Mouse (Mus musculus): Measurements from ENCODE around the gene B230104I21Rik. TPM values are rescaled to one million over a fixed set of nuclear protein-coding genes. Genes with fewer than 3 reads are reported as not detected.

B230104I21Rik gene
- total and polyA plus RNA-seq, 3 experiments = not detected

GRCm38 (mm10) chr4:154378876-154379275, 42.9 kb downstream of the B230104I21Rik start:
- H3K36me3 ChIP-seq (ENCODE audit: control insufficient read depth, insufficient read depth, low read length) = no peaks in the 10 kb centered on the region
- H3K9ac ChIP-seq (ENCODE audit: low read depth, low read length) = no peak overlapping the region
- intact Hi-C loops (cut with DNase I) = no loop called here
- 87% methylated on average over 2 of the region's 2 CpGs for WGBS
- no peak overlapping the region for H3K4me3 ChIP-seq
- no peak for TF ChIP-seq POLR2A (IDR thresholded peaks at IDR 0.05; ENCODE audit: insufficient read depth, low read depth, low read length)
- no peak for TF ChIP-seq CTCF (IDR thresholded peaks at IDR 0.05)
- TF ChIP-seq EP300 (IDR thresholded peaks at IDR 0.05; ENCODE audit: insufficient read depth, low read depth, low read length) = no peak
- no peak for DNase-seq
- H3K79me2 ChIP-seq (replicated peaks; ENCODE audit: control insufficient read depth, insufficient read depth, low read length) = no peaks in the 10 kb centered on the region
- H3K27ac ChIP-seq = no peak overlapping the region
- H3K4me1 ChIP-seq (ENCODE audit: control insufficient read depth, insufficient read depth, low read length) = no peaks in the 10 kb centered on the region
- H3K27me3 ChIP-seq (ENCODE audit: control insufficient read depth, insufficient read depth, low read length) = no peaks in the 10 kb centered on the region

- Histone ChIP-seq H3K4me1 (ENCODE audit: control insufficient read depth, insufficient read depth, low read length) (no peaks in the 10 kb centered on the region), H3K27ac (no peak overlapping the region), H3K9ac (ENCODE audit: low read depth, low read length) (no peak overlapping the region), H3K4me3 (no peak overlapping the region), H3K79me2 (replicated peaks; ENCODE audit: control insufficient read depth, insufficient read depth, low read length) (no peaks in the 10 kb centered on the region), H3K27me3 (ENCODE audit: control insufficient read depth, insufficient read depth, low read length) (no peaks in the 10 kb centered on the region), H3K36me3 (ENCODE audit: control insufficient read depth, insufficient read depth, low read length) (no peaks in the 10 kb centered on the region)
- intact Hi-C loops (cut with DNase I) = no loop called here
- DNase-seq = no peak
- WGBS = 56% methylated on average over 8 of the region's 8 CpGs
- no peak for TF ChIP-seq CTCF (IDR thresholded peaks at IDR 0.05)
- TF ChIP-seq EP300 (IDR thresholded peaks at IDR 0.05; ENCODE audit: insufficient read depth, low read depth, low read length) = no peak
- TF ChIP-seq POLR2A (IDR thresholded peaks at IDR 0.05; ENCODE audit: insufficient read depth, low read depth, low read length) = no peak
These were observed 49.3 kb downstream of the B230104I21Rik start for GRCm38 (mm10) chr4:154385208-154385607.

DNA sequence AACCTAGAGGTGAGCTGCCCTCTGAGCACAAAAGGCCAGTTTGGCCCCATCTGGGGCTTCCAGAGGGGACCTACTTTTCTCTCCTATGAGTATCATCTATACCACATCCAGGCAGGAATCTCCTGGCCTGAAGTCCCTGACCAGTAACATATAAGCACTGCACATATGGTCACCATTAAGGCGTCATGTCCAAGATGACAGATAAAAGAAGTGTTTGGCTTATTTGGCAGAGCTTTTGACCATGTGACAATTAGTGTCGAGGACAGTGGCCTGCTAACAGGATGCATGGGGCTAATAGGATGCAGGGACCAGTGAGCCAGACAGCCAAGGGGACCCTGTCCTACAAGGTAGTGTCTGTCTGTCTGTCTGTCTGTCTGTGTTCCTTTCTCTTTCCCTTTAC, 50.0 kb downstream of the B230104I21Rik start:
- intact Hi-C loops (cut with DNase I) = no loop called here
- TF ChIP-seq POLR2A (IDR thresholded peaks at IDR 0.05; ENCODE audit: insufficient read depth, low read depth, low read length) (no peak), CTCF (IDR thresholded peaks at IDR 0.05) (no peak), EP300 (IDR thresholded peaks at IDR 0.05; ENCODE audit: insufficient read depth, low read depth, low read length) (no peak)
- H3K79me2 ChIP-seq (replicated peaks; ENCODE audit: control insufficient read depth, insufficient read depth, low read length) = no peaks in the 10 kb centered on the region
- H3K27me3 ChIP-seq (ENCODE audit: control insufficient read depth, insufficient read depth, low read length) = no peaks in the 10 kb centered on the region
- no peak for DNase-seq
- H3K36me3 ChIP-seq (ENCODE audit: control insufficient read depth, insufficient read depth, low read length) = no peaks in the 10 kb centered on the region
- WGBS = 44% methylated on average over 2 of the region's 2 CpGs
- H3K27ac ChIP-seq = no peak overlapping the region
- no peaks in the 10 kb centered on the region for H3K4me1 ChIP-seq (ENCODE audit: control insufficient read depth, insufficient read depth, low read length)
- H3K4me3 ChIP-seq = no peak overlapping the region
- no peak overlapping the region for H3K9ac ChIP-seq (ENCODE audit: low read depth, low read length)

DNA sequence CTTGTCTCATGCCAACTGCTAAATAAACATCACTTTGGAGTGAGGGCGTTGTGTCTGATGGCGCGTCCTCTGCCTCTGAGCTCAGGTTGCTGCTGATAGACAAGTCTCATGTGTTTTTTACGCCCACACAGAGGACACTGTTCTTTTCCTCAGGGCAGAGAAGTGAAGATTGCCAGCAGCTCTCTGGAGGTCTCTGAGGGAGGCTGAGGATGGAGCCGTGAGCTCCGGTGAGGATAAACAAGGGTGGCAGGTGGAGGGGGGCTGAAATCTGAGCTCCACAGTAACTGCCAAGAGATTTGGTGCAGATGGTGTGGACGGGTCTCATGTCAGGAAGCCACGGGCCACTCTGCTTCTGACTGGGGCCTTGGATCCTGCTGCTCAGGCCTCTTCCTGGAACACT, 50.9 kb downstream of the B230104I21Rik start:
- Histone ChIP-seq H3K27ac (no peak overlapping the region), H3K4me1 (ENCODE audit: control insufficient read depth, insufficient read depth, low read length) (no peaks in the 10 kb centered on the region), H3K36me3 (ENCODE audit: control insufficient read depth, insufficient read depth, low read length) (no peaks in the 10 kb centered on the region), H3K4me3 (no peak overlapping the region), H3K27me3 (ENCODE audit: control insufficient read depth, insufficient read depth, low read length) (no peaks in the 10 kb centered on the region), H3K9ac (ENCODE audit: low read depth, low read length) (no peak overlapping the region), H3K79me2 (replicated peaks; ENCODE audit: control insufficient read depth, insufficient read depth, low read length) (no peaks in the 10 kb centered on the region)
- no peak for TF ChIP-seq CTCF (IDR thresholded peaks at IDR 0.05)
- no peak for TF ChIP-seq EP300 (IDR thresholded peaks at IDR 0.05; ENCODE audit: insufficient read depth, low read depth, low read length)
- no peak for TF ChIP-seq POLR2A (IDR thresholded peaks at IDR 0.05; ENCODE audit: insufficient read depth, low read depth, low read length)
- intact Hi-C loops (cut with DNase I) = no loop called here
- WGBS = 51% methylated on average over 8 of the region's 8 CpGs
- no peak for DNase-seq

GRCm38 (mm10) chr4:154389641-154390040, 53.7 kb downstream of the B230104I21Rik start:
- no peaks in the 10 kb centered on the region for H3K27me3 ChIP-seq (ENCODE audit: control insufficient read depth, insufficient read depth, low read length)
- H3K79me2 ChIP-seq (replicated peaks; ENCODE audit: control insufficient read depth, insufficient read depth, low read length) = no peaks in the 10 kb centered on the region
- 93% methylated on average over 2 of the region's 2 CpGs for WGBS
- no peak overlapping the region for H3K27ac ChIP-seq
- H3K36me3 ChIP-seq (ENCODE audit: control insufficient read depth, insufficient read depth, low read length) = no peaks in the 10 kb centered on the region
- H3K4me1 ChIP-seq (ENCODE audit: control insufficient read depth, insufficient read depth, low read length) = 0 out of 2 replicates have a peak, but pooled peaks cover 1% of the 10 kb centered on the region
- no peak overlapping the region for H3K4me3 ChIP-seq
- no peak overlapping the region for H3K9ac ChIP-seq (ENCODE audit: low read depth, low read length)
- DNase-seq = no peak
- intact Hi-C loops (cut with DNase I) = no loop called here
- TF ChIP-seq POLR2A (IDR thresholded peaks at IDR 0.05; ENCODE audit: insufficient read depth, low read depth, low read length) = no peak

- H3K4me3 ChIP-seq = no peak overlapping the region
- WGBS = 46% methylated on average over 20 of the region's 20 CpGs
- no peak overlapping the region for H3K27ac ChIP-seq
- no peak for DNase-seq
- 0 out of 2 replicates have a peak, but pooled peaks cover 1% of the 10 kb centered on the region for H3K4me1 ChIP-seq (ENCODE audit: control insufficient read depth, insufficient read depth, low read length)
- TF ChIP-seq POLR2A (IDR thresholded peaks at IDR 0.05; ENCODE audit: insufficient read depth, low read depth, low read length) (no peak), CTCF (IDR thresholded peaks at IDR 0.05) (no peak), EP300 (IDR thresholded peaks at IDR 0.05; ENCODE audit: insufficient read depth, low read depth, low read length) (no peak)
- intact Hi-C loops (cut with DNase I) = no loop called here
- no peaks in the 10 kb centered on the region for H3K79me2 ChIP-seq (replicated peaks; ENCODE audit: control insufficient read depth, insufficient read depth, low read length)
- no peaks in the 10 kb centered on the region for H3K36me3 ChIP-seq (ENCODE audit: control insufficient read depth, insufficient read depth, low read length)
- H3K27me3 ChIP-seq (ENCODE audit: control insufficient read depth, insufficient read depth, low read length) = no peaks in the 10 kb centered on the region
- no peak overlapping the region for H3K9ac ChIP-seq (ENCODE audit: low read depth, low read length)
These were observed 54.6 kb downstream of the B230104I21Rik start for GRCm38 (mm10) chr4:154390333-154391080.

Data from heart, adult 2 months (tissue).